Mouse (Mus musculus) thymus, postnatal 25 days (tissue): ENCODE data around the gene Pold3.
A peak's percentile ranks its signal among the peaks of the same experiment; 100 is the strongest.

ENCODE experiments used
- DNase-seq: peaks from one replicate; pipeline ENCODE4 v3.0.0; 2022

Gene Pold3

DNA sequence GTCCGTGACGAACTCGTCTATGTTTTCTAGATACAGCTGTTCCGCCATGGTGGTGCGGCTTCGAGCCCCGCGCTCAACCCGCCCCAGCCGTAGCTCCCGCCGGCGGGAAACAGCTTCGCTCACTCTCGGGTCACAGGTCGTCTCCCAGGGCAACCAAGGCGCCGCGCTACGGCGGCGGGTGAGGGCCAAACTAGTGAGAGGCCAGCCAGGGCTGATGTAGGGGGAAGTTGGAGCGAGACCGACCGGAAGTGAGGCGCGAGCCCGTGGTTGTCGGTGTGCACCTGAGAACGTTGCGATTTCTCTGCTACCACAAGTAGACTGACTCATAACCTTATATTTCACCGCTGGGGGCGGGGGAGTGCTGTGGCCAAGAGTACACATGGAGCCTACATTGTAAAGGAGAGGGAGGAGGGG lies at the start of gene Pold3:
Pold3 (minus strand) TSS at position 190 of the 414 bp plus-strand sequence.
- DNase-seq: peak; percentile 100

DNA sequence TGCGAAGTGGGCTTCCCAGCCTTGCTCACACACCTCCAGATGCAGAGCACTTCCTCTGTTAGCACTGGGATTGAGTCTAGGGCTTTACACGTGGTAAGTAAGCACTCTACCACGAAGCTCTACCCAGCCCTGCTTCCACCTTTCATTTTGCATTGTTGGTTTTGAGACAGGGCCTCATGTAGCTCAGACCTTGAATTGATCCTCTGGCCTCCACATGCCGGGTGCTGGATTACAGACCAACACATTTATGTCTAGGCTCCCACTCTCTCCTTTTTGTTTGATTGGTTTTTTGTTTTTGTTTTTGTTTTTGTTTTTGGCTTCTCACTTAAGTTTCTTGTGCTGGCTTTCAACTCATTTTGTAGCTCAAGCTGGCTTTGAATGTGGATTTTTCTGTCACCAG lies 49.4 kb upstream of the Pold3 start:
- no peak for DNase-seq

DNA sequence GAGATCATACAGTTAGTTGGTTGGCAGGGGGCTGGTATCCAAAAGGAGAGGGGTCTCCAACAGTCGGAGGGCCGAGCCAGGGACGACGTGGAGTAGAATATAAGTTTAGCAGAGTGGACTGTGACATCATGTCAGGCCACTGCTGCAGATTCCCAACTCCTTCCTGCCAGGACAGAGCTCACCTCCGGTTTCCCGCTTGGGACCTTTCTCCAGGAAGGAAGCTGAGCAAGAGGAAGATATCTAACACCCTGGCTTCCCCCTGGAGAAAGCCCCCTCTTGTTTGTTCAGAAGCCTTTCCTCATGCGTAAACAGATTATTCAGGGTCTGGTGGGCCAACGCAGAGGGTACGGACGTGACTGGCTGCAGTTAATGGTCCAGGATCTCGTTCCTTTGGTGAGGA lies 47.3 kb upstream of the Pold3 start:
- no peak for DNase-seq

DNA sequence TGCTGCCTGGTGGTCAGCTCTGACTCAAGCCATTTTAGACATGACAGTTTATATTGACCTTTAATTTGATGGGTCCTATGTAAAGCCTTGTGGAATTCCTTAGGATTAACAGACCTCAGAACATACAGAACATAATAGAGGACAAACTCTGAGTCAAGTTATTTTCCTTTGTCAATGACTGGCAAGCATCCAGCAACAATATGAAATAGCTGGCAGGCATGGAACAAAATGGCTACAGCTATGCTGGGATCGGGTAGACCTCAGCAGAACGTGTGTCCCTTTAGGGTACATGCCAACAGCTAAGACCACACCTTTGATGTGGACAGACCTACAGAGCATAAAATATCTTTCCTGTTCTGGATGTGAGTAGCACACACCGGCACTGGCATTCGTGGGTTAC lies 42.1 kb upstream of the Pold3 start:
- DNase-seq: no peak

DNA sequence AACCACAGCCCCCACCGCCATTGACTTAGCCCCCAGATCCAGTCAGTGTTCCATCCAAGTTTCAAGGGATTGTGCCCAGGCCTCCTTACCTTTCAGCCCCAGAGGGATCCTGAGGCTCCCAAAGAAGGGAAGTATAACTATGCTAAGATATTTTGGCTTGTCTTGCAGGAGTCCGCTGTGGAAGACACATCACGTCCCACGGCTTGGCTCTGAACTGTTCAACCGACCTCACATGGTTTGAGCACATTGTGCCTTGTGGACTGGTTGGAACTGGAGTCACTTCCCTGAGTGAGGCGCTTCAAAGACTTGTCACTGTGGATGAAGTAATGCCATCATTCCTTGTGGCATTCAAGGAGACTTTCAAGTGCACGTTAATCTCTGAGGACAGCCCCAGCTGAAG lies 38.6 kb upstream of the Pold3 start:
- no peak for DNase-seq

DNA sequence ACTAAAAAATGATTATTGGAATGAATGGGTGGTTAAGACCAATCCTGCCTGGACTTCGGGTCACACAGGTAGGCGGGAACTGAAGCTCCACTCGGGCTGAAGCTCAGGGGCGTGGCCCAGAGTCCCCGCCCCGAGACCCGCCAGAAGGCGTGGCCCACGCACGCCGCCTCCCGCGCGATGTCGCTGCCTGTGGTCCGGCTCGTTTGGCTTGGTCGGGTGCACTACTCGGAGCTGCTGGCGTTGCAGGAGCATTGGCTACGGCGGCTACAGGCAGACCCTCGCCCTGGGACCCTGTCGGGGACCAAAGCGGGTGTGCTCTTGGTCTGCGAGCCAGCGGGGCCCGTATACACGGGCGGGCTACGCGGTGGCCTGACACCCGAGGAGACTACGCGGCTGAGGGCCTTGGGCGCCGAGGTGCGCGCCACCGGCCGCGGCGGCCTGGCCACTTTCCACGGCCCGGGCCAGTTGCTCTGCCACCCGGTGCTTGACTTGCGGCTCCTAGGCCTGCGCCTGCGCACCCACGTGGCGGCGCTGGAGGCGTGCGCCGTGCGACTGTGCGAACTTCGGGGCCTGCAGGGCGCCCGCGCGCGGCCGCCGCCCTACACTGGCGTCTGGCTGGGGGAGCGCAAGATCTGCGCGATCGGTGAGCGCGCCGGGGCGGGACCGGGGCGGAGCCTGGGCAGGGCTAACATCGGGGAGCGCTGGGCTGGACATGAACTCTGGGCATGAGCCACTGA lies 37.9 kb upstream of the Pold3 start, which contains the start of gene Lipt2:
Lipt2 (plus strand) TSS at position 173 of the 737 bp plus-strand sequence.
- peak; percentile 85 for DNase-seq

DNA sequence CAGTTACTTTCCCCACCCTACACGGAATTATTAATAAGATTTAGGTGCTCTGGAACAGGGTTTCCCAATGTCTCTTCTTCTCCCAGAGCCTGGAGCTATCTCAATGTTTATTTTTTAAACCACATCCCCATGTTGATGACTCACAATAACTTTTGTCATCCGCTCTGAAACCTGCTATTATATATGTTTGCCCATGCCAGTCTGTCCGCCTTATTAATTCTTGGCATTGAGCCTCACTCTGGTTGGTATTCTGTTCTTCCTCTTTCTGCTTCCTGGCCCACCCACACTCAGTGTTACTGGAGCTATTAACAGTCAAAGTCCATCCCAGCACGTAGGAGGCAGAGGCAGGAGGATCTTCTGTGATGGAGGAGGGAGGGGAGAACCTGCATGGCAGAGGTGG lies 36.3 kb upstream of the Pold3 start:
- DNase-seq: no peak

DNA sequence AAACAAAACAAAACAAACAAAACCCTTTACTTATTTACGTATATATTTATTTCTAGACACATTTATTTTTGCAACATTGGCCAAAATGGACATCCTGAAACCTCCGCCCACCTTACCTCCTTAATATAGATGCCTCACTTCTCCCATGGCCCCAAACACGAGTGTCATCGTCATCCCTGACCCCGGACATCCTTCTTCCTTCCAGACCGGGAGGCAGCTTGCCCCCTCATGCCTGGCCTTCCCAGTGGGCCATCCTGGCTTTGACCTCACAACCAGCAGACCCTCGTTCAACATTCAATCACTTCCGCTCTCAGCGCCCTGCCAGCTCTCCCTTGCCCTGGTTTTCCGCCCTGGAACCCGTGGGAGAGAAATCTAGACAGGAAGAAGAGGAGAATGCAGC lies 29.3 kb upstream of the Pold3 start:
- no peak for DNase-seq

DNA sequence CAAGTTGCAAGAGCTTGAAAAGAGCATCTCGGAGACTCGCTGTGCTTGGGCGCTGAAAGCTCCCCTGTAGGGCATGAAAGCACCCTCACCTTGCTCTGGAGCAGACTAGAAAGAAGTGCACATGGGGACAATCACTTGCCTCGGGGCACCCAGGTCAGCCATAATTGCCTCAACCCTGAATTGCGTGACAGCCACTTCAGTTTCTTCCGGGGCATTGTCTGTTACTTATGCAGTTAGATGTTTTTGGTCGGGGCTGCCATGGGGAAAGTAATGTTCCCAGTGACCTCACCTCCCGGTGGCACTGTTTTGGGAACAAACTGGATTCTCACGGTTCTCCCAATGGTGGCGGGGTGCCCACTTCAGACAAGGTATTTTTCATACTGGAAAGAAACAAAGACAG lies 28.7 kb upstream of the Pold3 start:
- DNase-seq: no peak

DNA sequence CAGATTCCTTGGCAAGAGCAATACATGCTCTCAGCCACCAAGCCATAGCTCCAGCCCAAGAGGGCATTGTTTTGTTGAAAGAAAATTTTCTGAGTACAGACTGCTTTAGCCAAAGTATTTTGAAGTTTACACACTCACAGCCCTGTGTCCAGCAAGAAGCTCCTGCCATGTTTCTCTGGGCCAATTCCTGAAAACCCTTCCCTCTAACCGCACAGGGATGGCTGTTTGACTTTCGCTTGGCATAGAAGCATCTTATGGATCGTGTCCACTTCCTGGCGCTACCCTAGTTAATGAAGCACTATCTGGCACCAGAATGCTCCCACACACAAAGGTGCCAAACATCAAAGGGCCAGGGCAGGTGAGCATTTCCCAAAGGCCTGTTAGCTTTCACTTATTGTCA lies 27.2 kb upstream of the Pold3 start:
- DNase-seq: no peak

DNA sequence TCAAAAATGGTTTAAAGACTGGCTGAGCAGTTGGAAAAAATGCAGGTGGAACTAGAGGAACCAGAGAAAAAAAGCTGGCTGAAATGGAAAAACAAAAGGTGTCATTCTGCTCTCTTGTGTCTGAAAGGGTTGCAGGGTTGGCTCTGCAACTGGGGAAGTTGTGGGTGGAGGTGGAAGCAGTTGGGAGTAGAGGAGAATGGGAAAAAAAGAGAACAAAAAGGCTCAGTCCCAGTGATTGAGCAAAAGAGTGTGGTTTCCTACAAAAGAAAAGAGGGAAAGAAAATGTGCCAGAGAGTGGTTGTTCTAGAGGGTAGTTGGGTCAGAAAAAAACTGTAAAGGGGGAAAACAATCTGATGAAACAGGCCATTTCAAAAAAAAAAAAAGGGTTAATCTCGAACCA lies 19.2 kb upstream of the Pold3 start:
- no peak for DNase-seq

DNA sequence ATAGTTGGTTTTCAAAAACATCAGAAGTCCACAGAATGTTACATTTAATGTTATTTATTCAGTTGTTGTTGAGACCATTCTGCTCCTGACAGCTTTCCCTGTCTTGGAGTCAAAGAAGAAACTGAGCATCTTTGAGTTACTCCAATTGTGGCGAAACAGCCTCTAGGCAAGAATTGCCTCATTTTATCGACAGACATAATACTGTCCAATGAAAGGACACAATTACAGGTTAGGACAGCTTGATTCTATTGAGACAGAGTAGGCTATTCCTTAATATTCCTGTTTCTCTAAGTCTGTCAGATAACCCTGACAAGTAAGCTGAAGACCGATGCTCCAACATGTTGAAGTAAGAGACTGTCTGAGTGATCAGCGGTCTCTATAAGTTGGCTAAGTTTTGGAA lies 16.7 kb upstream of the Pold3 start:
- DNase-seq: no peak

DNA sequence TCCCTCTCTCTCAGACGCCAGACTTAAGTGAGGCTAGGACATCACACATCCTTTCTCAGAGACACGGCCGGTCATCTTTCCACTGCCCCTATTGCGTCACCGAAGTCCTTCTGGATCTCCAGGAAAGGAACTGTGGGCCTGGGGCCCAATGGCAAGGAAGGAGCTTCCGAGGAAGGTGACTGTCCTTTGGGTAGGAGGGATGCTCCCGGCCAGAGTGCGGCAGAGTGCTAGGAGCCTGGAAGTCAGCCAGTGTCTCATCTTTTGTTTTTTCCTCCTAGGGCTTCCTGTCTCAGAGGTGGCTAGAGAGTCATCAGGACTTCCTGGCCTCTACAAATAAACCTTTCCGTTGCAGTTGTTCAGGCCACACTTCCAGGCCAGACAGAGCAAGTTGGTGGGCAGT lies 15.7 kb upstream of the Pold3 start:
- no peak for DNase-seq

DNA sequence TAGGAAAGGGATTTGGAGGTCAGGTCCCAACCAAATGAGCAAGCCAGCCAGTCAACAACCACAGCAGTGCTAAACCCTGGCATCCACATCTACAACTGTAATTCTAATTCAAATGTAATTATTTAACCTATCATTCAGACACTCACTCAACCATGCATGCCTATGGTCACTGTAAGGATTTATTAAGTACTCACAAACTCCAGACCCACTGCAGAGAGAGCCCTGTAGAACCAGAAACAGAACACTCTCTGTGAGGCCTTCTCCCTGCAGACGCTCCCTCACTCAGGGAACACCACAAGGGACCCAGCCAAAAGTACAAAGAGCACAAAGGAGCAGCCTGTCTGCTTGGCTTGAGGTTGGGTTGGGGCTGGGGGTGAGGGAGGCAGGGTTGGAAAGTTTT lies 11.0 kb upstream of the Pold3 start:
- DNase-seq: no peak

DNA sequence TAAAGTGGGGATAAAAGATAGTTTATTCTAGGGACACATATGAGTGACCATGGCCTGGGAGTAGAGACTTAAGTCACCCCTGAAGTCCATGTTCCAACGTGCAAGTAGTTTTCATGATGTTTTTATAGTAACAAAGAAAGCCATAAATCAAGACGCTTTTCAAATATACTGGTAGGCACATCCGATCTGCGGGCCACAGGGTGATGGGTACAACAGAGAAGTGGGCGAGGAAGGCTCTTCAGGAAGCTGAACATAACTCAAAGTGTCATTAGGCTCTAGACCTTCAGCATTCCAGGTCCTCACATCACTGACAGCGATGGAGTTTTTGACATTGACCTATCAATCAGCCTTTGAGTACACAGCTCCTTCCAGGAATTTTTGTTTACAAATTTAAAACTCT lies 9.2 kb upstream of the Pold3 start:
- DNase-seq: no peak

DNA sequence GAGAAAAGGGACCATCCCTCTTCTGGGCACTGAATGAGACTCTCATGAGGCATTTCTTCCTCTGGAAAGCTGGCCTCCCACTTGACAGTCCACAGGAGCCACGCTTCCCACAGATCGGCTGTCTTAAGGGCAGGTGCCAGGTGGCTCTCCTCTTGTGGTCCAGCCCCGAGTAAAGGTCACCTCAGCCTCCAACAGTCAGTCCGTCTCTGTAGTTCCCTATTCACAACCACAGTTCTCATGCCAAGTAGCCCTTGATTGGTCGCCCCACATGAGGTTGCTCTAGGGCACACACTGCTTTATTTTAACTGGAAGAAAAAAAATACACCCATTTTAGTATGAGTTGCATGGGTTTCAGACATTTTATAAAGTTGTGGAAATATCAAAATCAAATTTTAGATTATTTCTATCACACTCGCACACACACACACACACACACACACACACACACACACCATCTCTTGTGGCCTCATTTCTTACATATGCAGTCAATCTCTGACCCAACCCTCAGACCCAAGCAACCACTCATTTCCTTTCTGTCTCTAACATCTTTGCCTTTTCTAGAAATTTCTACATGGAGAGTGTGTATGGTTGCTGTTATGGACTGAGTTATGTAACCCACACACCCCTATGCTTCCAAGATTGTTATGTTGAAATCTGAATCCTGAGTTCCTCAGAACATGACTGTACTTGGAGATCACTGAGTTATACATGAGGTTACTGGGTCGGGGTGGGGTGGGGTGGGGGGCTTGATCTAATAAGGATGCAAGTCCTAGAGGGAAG lies 7.1 kb upstream of the Pold3 start:
- DNase-seq: no peak

DNA sequence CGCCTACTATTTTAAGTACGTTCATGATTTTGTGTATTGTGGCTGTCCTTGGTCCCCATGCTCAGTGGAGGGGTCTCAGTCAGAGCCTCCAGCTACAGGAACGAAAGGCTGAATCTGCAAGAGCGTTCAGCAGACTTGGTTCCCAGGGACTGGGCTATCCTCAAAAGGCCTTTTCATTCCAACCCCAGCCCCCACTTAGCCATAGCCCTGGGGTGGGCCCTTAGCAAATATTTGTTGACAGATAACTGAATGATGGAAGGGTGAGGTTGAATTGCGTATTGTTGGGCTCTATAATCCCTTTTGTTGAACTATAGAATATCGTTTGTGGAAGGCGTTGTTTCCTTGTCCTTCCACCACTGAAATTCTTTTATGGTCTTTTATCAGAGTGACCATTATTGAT lies 5.1 kb upstream of the Pold3 start:
- no peak for DNase-seq

DNA sequence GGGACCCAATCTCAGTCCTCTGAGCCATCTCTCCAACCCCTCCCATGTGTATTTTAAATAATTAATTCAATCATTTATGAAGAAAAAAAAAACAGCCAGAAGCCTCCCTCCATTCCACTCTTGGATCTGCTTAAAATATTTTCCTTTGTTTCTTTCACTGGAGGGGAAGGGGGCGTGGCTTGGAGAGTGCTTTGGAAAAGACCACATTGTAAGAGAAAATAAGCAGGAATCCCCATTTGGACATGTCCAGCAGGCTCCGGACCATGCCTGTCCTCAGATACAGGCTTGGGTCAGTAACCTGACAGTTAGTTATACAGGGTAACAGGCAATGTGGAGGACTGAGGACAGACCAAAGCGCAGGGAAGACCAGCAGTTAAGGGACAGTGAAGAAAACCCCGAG lies 3.8 kb upstream of the Pold3 start:
- no peak for DNase-seq

DNA sequence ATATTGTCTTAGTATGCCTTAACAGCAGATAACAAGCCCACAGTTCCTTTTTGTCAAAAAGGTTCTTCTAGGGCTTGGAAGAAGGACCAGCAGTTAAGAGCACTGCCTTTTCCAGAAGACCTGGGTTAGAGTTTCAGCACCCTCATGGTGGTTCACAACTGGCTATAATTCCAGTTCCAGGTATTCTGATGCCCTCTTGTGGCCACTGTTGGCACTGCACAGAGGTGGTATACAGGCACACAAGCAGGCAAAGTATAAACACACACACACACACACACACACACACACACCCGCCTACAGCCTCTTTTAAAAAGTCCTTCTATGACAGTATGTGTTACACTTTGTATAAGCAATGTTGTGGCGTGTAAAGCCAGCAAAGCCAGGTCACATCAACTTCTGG lies 2.8 kb upstream of the Pold3 start:
- DNase-seq: peak; percentile 65

DNA sequence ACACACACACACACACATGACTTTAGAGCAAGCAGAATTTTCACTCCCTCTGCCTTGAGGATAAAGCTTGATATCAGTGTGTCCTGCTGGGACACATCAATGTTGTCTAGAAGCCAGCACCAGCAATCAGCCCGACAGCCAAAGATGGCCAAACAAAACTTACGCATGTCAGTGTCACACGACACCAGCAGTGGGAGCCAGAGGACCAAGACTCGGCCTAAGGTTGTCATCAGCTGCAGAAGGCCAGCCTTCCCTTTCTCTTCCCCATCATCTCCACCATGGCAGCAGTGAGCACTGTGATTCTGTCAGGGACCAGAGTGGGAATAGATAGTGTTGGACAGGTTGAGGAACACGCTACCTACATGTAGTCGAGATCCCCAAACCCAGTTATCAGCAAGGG lies 2.1 kb upstream of the Pold3 start:
- peak; percentile 26 for DNase-seq

DNA sequence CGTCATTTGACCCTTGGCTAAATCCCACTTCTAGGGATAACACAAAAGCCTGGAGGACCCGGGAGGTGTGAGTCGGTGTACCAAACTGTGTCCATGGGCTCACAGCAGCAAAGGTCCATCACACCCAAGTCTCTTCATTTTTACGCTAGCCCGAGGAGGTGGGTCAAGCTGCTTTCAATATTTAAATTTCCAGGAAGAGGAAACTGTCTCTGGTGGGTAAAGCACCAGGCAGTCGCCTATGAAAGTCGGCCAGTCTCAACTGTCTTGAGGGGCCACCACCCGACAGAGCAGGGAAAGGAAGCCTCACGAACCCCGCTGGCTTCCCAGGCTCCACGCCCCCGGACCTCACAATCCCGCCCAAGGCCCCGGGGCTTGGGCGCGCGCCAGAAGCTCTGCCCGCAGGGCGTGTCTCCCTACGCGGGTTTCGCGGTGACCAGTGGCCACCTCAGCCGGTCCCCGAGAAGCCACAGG lies 539 bp downstream of the Pold3 start:
- no peak for DNase-seq

DNA sequence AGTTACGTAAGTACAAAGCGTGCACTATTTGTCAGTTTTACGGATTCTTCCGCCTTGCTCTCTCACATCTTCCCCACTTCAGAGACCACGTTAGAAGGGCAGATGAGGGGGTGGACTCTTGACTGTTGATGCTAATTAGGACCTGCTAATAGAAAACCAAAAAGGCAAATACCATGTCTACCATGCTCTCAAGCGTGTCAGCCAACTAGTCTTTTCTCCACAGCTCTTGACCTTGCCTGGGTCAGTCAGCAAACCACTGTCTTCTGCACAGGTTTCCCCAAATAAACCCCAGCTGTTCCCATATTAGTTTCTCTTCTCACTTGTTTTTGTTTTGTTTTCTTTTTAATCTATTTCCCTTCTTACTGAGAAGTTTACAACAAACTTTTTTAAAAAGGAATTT lies 7.1 kb downstream of the Pold3 start:
- DNase-seq: no peak

DNA sequence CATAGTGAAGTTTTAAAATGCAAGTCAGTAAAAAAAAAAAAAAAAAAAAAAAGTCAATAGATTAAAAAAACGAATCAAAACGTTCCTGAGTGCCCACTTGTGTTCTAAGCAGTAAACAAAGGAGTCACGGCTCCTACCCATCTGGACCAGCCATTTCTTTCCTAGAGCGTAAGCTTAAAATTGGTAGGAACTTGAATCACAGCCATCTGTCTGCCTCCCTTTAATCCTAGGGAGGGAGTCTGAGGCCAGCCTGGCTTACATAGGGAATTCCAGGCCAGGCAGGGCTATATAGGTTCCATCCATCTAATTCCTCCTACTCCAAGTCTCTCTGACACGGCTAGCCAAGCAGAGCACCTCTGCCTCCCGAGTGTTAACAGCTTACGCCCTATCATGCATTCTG lies 7.5 kb downstream of the Pold3 start:
- no peak for DNase-seq

DNA sequence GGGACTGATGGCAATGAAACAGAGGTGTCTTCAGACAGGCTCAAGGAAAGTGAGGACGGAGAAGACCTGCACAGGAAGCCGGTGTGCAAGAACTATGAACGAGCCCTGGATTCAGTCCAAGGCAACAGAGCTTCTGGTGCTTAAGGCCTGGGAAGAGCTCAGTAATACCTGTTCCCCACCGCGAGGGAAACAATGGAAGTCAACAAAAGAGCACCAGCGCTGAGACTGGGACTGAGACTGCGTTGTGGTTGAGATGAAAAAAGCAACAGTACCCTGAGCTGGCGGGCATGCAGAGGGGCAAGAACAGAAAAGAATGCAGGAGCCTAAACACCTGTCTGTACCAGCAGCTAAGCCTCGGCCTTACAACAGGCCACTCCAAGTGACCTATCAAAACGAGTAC lies 9.9 kb downstream of the Pold3 start:
- no peak for DNase-seq

DNA sequence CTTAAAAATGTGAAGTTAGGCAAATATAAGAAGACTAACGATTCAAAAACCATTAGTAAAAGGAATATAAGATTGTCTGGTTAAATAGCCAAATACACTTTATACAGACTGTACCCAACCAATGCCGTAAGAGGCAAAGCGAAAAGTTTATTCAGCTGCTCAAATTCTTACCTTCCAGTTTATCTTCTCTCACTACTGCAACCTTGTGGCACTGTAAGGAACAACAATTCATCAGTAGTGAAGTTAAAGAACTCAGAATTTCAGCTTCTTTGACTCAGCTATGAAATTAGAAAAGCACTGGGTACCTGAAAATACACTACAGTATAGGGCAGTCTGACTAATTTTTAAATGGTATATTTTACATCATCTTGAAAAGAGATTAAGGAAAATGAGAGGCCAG lies 13.0 kb downstream of the Pold3 start:
- no peak for DNase-seq
